Mouse (Mus musculus) cerebellum, postnatal 10 days (tissue): Measurements from ENCODE around the gene Adrm1.

Experiments
- DNase-seq, 2 experiments: peaks; one replicate each; pipeline ENCODE4 v3.0.0; 2021; ENCODE audit warnings: mixed read lengths in 2 of 2

Gene Adrm1

DNA sequence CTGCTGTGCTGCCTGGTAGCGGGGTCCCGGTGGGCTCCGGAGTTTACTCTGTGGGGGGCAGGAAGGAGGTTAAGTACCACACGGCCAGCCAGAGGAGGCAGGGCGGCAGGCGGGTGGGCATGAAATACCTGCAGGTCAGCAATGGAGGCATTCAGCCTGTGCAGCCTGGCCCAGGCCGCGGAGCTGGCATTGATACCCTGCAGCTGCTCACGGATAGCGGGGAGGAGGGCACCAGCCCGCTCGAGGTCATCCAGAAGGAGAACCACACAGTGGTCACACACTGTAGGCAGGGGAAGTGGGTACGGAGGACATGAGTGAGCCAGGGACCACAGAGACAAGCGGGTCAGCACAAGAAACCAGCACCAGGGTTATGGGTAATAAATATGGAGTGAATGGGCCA is 14.4 kb downstream of the Adrm1 start:
- peak in 1 of 2 experiments; percentile 39 for DNase-seq

GRCm38 (mm10) chr2:180187362-180187761 is 16.1 kb downstream of the Adrm1 start:
- DNase-seq: no peak

- DNase-seq: no peak
These were observed 25.5 kb downstream of the Adrm1 start for GRCm38 (mm10) chr2:180196610-180197322.

DNA sequence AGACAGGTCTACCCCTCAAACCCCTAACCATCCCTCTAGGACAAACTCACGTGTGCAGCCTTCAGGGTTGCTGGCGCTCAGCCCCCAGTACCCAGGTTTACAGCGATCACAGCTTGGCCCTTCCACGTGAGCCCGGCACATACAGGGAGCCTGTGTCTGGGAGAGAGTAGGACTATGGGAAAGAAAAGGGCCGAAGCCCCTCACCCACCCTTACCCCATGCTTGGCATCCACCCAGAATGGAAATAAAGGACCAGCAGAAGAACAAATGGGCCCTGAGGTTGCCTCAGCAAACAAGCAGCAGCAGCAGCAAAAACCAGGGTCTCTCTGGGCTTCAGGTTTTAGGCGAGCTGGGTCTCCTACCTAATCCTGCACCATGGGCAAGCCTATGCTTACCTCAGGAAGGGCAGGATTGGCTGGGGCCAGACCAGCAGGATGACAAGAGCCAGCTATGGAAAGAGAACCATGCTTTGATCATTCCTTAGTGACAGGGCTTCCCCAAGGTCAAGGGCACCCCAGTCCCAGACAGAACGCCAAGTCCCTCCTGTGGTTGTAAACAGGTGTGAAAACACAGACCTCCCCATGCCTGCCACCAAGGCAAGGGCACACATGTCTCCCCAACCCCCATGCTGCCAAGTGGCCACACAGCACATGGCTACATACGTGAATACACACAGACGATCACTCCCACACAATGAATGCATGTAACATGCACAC is 26.2 kb downstream of the Adrm1 start:
- no peak for DNase-seq

DNA sequence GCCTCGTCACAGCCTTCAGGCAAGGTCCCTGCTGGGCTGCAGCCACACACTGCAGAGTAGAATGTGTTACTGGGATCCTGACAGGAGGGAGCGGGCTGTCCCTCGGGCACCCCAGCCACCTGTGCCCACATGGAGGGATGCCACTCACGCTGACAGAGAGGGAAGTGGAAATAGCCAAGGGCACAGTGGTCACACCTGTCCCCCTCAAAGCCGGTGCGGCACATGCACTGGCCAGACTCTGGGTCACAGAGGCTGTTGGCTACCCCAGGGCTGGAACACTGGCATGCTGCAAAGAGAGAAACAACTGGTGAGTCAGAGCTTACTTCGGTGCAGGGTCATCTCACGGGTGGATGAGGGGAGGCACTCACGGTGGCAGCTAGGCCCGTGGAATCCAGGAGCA is 27.5 kb downstream of the Adrm1 start:
- peak in 1 of 2 experiments; percentile 44 for DNase-seq

DNA sequence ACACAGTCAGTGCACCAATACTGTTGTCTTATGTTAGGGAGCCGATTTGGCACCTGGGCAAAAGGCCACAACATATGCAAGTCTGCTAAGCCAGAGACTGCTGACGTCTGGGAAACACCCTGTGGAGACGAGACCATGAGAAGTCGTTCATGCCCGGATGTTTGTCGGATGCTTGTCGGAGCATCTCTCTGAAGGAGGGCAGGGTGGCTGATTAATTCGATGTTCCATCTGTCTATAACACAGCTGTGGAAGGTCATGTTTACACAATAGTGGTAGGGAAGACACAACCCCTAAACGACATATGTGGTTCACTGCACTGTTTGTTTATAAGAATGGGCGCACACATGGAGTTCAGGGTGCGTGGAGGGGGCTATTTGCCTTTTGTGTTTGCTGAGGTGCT is 29.4 kb downstream of the Adrm1 start:
- peak in 1 of 2 experiments; percentile 46 for DNase-seq

- no peak for DNase-seq
These were observed 30.0 kb downstream of the Adrm1 start for GRCm38 (mm10) chr2:180201303-180201702.

- DNase-seq: peak; percentile 73 to 82
These were observed 31.0 kb downstream of the Adrm1 start for GRCm38 (mm10) chr2:180202263-180202662.

- peak; percentile 74 to 82 for DNase-seq
These were observed 31.5 kb downstream of the Adrm1 start for GRCm38 (mm10) chr2:180202805-180203204.

GRCm38 (mm10) chr2:180204501-180204900 is 33.2 kb downstream of the Adrm1 start:
- no peak for DNase-seq

- DNase-seq: no peak
These were observed 34.0 kb downstream of the Adrm1 start for GRCm38 (mm10) chr2:180205083-180205955.

- no peak for DNase-seq
These were observed 34.6 kb downstream of the Adrm1 start for GRCm38 (mm10) chr2:180205956-180206280.

- DNase-seq: peak; percentile 86 to 90
These were observed 36.6 kb downstream of the Adrm1 start for GRCm38 (mm10) chr2:180207840-180208239.

DNA sequence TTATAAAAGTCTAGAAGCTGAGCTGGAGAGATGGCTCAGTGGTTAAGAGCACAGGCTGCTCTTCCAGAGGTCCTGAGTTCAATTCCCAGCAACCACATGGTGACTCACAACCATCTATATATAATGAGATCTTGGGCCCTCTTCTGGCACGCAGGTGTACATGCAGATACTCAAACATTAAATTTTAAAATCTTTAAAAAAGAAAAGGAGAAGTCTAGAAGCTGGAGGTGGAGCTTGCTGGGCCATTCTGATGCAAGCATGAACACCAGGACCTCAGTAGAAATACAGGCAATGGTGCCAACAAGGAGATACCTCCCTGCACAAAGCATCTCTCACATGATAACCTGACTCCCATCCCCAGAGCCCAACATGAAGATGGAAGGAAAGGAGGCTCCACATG is 37.7 kb downstream of the Adrm1 start:
- no peak for DNase-seq

GRCm38 (mm10) chr2:180212255-180212654 is 41.0 kb downstream of the Adrm1 start:
- no peak for DNase-seq

- DNase-seq: no peak
These were observed 43.2 kb downstream of the Adrm1 start for GRCm38 (mm10) chr2:180214352-180214978.

DNA sequence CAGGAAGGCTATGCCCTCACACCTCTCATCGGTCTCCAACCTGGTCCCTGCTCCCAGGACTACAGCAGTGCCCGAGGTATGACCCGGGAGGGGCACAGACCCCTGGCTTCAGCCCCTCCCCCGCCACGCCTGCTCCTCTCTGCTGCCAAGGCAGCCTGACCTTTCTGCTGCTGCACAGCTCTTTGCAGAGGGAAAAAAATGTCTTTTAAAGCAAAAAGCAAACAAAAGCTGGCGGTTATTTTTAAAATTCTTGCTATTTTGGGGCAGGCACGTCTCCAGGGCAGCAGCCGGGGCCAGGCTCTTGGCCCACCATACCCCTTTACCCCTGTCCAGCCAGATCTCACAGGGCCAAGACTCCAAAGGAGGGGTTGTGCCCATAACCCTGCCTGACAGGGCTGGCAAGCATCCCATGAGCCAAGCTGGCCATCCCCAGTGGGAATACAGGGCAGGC is 43.8 kb downstream of the Adrm1 start:
- peak in 1 of 2 experiments; percentile 60 for DNase-seq

DNA sequence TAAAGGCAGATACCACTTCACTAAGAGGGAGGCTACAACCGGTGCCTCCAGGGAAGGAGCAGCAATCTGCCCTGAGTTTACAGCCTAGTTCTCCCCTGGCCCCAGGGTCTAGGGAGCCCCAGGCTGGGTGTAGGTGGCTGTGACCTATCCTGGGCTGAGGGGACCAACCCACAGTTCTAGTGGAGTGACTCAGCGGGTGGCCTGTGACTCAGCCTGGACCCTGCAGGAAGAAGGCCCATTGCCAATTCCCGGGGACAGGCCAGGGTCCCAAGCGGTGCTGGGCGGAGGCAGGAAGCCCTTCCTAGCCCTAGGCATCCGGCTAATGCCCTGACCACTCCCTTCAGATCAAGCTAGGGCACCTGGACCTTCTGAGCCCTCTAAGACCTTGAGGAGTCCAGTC is 44.7 kb downstream of the Adrm1 start:
- peak in 1 of 2 experiments; percentile 41 for DNase-seq

- no peak for DNase-seq
These were observed 45.6 kb downstream of the Adrm1 start for GRCm38 (mm10) chr2:180216921-180217320.

GRCm38 (mm10) chr2:180217587-180217986 is 46.3 kb downstream of the Adrm1 start:
- peak; percentile 72 to 77 for DNase-seq

DNA sequence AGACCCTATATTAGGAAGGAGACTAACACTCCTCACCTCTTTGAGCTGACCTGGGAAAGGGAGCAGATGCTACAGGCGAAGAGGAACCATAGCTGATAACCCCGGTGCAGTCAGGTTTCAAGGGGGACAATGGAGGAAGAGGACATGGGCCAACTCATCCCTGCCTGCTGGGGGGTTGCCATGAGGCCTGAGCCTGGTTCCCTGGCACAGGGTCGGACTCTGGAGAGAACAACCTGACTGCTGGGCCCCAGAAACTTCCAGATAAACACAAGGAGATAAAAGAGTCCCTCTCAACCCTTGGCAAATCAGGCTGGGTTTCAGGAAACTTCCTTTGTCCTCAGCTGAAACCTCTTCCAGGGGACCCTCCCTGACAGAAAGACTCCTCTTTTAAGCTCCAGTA is 47.0 kb downstream of the Adrm1 start:
- DNase-seq: no peak

DNA sequence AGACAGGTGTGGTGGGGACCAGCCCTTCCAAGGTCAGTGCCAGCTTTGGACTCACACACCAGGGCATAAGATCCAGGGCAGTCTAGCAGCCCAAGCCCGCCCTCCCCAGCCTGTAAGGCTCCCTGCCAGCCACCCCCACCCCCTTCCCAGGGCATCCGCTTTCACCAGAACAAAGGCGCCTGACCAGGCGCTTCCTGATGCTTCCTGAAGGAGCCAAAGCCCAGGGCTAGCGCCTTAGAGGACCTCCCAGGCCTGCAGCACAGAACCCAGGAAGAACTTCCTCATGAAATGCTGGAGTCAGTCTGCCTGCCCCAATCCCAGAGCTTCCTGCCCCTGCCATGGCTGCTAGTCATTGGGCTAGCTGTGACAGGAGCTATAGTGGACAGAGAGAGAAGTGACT is 47.4 kb downstream of the Adrm1 start:
- DNase-seq: peak in 1 of 2 experiments; percentile 51
